Mouse (Mus musculus) Muller cell, postnatal 12 days (primary cell): ENCODE measurements around the gene Rhox11.
"Not testable (repeated sequence)": the region's sequence is repeated elsewhere in the genome, so short reads cannot be mapped to it uniquely, and the experiment has no call there.

Experiments
- DNase-seq: peaks from one replicate; pipeline ENCODE4 v3.0.0-alpha.2; 2015; ENCODE audit errors: inconsistent ontology term

Gene Rhox11

GRCm38 (mm10) chrX:38085041-38085440, at the start of gene Rhox11:
Gene Rhox11 (minus strand): TSS chrX:38085141.
- DNase-seq = no peak

- DNase-seq = no peak
These were observed 36.5 kb upstream of the Rhox11 start for GRCm38 (mm10) chrX:38121478-38121877.

DNA sequence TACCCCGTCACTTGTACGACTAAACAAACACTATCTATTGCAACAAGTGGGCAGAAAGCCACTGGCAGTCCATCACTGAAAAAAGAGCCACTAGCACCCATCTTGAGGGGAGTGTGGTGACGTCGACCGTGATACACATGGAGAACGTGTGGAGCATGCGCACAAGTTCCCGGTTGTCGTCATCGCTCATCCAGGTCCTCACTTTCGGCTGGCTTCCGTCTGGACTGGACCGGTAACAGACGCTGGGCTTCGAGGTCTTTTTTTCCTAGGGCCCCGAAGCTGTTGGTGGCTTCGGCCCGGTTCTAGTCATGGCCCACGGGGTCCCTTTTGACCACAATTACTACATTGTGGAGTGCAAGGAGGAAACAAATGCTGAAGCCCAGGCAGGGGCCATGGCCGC, 36.0 kb upstream of the Rhox11 start, which contains the start of gene Rhox13:
TSS of gene Rhox13 (plus strand) at position 238 of the 400 bp plus-strand sequence.
- DNase-seq = no peak

DNA sequence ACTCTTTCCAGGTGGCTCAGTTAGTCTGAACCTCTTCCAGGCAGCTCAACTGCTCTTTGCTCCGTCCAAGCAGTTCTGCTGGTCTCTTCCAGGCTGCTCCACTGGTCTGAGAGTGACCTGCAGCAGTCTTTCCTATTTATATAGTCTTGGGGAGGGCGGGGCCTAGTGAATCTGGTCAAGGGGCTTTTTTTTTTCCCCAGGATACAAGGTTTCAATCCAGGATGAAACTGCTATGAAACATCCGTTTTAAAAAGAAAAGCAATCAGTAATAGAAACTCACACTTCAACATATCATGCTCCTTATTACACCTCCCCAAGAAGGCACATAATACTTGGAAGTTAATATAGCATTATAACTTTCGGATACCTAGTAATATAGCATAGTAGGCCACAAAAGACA, 25.9 kb upstream of the Rhox11 start, which contains the start of gene Rhox12:
TSS of gene Rhox12 (minus strand) at position 101 of the 400 bp plus-strand sequence.
- no peak for DNase-seq

DNA sequence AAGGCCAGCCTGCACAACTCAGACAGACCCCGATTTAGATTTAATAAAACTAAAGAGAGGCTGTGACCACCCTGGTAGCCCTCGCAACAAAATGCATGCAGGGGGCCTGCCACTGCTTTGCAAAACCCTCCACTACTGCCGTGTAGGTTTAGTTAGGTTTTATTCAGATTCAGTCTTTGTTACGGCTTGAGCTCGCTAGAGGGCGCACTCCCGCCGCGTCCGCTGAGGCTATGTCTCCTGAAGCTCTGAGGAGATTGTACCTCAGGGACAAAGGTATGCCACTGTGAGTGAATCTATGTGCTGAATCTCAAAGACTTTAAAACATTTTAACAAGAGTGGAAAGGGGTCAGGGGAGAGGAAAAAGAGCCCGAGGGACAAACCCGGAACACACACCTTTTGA, 715 bp downstream of the Rhox11 start:
- peak; percentile 7 for DNase-seq

- DNase-seq = no peak
These were observed 18.8 kb downstream of the Rhox11 start, which contains the start of gene Rhox10 for GRCm38 (mm10) chrX:38066175-38066574. Gene Rhox10 (plus strand): TSS chrX:38066475.

DNA sequence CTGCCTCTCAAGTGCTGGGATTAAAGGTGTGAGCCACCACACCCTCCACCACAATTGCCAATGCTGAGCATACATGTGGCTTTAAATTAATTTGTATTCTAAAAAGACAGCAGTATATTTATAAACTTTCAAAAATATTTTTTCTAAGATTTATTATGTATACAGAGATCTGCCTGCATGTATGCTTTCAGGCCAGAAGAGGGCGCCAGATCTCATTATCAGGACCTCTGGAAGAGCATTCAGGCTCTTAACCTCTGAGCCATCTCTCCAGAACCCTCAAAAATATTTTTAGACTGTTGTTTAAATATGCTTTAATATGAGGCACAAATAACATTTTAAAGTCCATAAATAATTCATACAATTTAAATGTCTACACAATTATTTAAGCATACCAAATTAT, 23.4 kb downstream of the Rhox11 start:
- no peak for DNase-seq

- not testable (repeated sequence) for DNase-seq
These were observed 41.9 kb downstream of the Rhox11 start, which contains the start of gene Btg1-ps2 for GRCm38 (mm10) chrX:38043014-38043413. Gene Btg1-ps2 (minus strand): TSS chrX:38043114.

- DNase-seq = no peak
These were observed 45.3 kb downstream of the Rhox11 start for GRCm38 (mm10) chrX:38039666-38040065.

GRCm38 (mm10) chrX:38033841-38034240, 51.1 kb downstream of the Rhox11 start:
- peak; percentile 22 for DNase-seq
